In genomic region chr16:21790469-21790868, GRCm38 (mm10) we compare ENCODE assay signal across 22 mouse cellular contexts. TPM values are rescaled to one million over a fixed set of nuclear protein-coding genes. Genes with fewer than 3 reads are reported as not detected.
DNase-seq lines count a peak whose midpoint lies in the region; ATAC-seq and TF ChIP-seq lines count a peak whose summit lies in the region.
"Had no signal": no experiment of that assay in that cellular context is flagged by ENCODE, and none has a peak within 500 bp of the region (broad histone marks: within the 10 kb centered on the region; RNA-seq: fewer than 3 reads in every experiment).

No protein-coding gene starts in this region.

- peak; percentile 25 for TF ChIP-seq CTCF in hindbrain, postnatal 0 days (IDR thresholded peaks at IDR 0.05; ENCODE audit: low read depth)
- TF ChIP-seq CTCF in liver, adult 2 months (IDR thresholded peaks at IDR 0.05; ENCODE audit: low read depth, low read length): peak; percentile 16; the same call in 1 of the 2 replicates

- H3K27ac ChIP-seq in hindbrain, postnatal 0 days: no peak overlapping the region
- no peak overlapping the region for H3K27ac ChIP-seq in hindbrain, embryonic 12.5 days
- H3K27ac ChIP-seq in liver, adult 2 months (replicated peaks; ENCODE audit: insufficient read depth, low read depth, low read length): no peak overlapping the region
- H3K27ac ChIP-seq in liver, embryonic 11.5 days (ENCODE audit: low read depth, low read length): no peak overlapping the region
- peak overlapping the region; percentile 96; the same call in 1 of the 2 replicates for H3K27ac ChIP-seq in liver, embryonic 13.5 days
- H3K27ac ChIP-seq: heart, embryonic 13.5 days; limb, embryonic 12.5 days; midbrain, embryonic 13.5 days had no signal

- no peak overlapping the region for H3K4me3 ChIP-seq in hindbrain, postnatal 0 days (ENCODE audit: low read length)
- no peak overlapping the region for H3K4me3 ChIP-seq in hindbrain, embryonic 12.5 days
- H3K4me3 ChIP-seq in liver, adult 2 months (ENCODE audit: insufficient read depth, low read depth, low read length): no peak overlapping the region
- H3K4me3 ChIP-seq in liver, embryonic 11.5 days (ENCODE audit: low read depth, low read length): no peak overlapping the region
- H3K4me3 ChIP-seq in liver, embryonic 13.5 days (replicated peaks): no peak overlapping the region
- H3K4me3 ChIP-seq: heart, embryonic 13.5 days; limb, embryonic 12.5 days; megakaryocyte, embryonic 14.5 days; midbrain, embryonic 13.5 days had no signal

- no peak for TF ChIP-seq POLR2A in liver, adult 2 months (IDR thresholded peaks at IDR 0.05; ENCODE audit: extremely low read depth, insufficient read depth, low read length)

- no peaks in the 10 kb centered on the region for H3K9me3 ChIP-seq in hindbrain, postnatal 0 days (ENCODE audit: low read length)
- no peaks in the 10 kb centered on the region for H3K9me3 ChIP-seq in hindbrain, embryonic 12.5 days (replicated peaks)
- H3K9me3 ChIP-seq in liver, embryonic 11.5 days (ENCODE audit: control insufficient read depth, low read length): no peaks in the 10 kb centered on the region
- H3K9me3 ChIP-seq in liver, embryonic 13.5 days (replicated peaks): no peaks in the 10 kb centered on the region
- H3K9me3 ChIP-seq: heart, embryonic 13.5 days; megakaryocyte, embryonic 14.5 days; midbrain, embryonic 13.5 days had no signal

- no peak overlapping the region for H3K4me2 ChIP-seq in hindbrain, postnatal 0 days (ENCODE audit: low read depth, low read length)
- H3K4me2 ChIP-seq in hindbrain, embryonic 12.5 days (replicated peaks): no peak overlapping the region
- H3K4me2 ChIP-seq in liver, embryonic 11.5 days: no peak overlapping the region
- no peak overlapping the region for H3K4me2 ChIP-seq in liver, embryonic 13.5 days
- H3K4me2 ChIP-seq: heart, embryonic 13.5 days; limb, embryonic 12.5 days; lung, embryonic 14.5 days; midbrain, embryonic 13.5 days had no signal

- no peak overlapping the region for H3K9ac ChIP-seq in hindbrain, postnatal 0 days (replicated peaks; ENCODE audit: low read length)
- H3K9ac ChIP-seq in hindbrain, embryonic 12.5 days: no peak overlapping the region
- H3K9ac ChIP-seq in liver, adult 2 months (ENCODE audit: low read depth, low read length): no peak overlapping the region
- H3K9ac ChIP-seq in liver, embryonic 11.5 days (ENCODE audit: low read depth, low read length): no peak overlapping the region
- H3K9ac ChIP-seq in liver, embryonic 13.5 days: no peak overlapping the region
- H3K9ac ChIP-seq: heart, embryonic 13.5 days; limb, embryonic 12.5 days; lung, embryonic 14.5 days; midbrain, embryonic 13.5 days had no signal

- no peak for ATAC-seq in hindbrain, postnatal 0 days
- ATAC-seq in hindbrain, embryonic 12.5 days (ENCODE audit: low FRiP score): no peak
- no peak for ATAC-seq in liver, embryonic 11.5 days (replicated peaks; ENCODE audit: low FRiP score)
- ATAC-seq in liver, embryonic 13.5 days (ENCODE audit: low read depth): no peak
- ATAC-seq: activated CD4-positive, CD25-positive, alpha-beta regulatory T cell, adult 4 months; forebrain, embryonic 14.5 days; midbrain, embryonic 13.5 days had no signal

- no peaks in the 10 kb centered on the region for H3K36me3 ChIP-seq in hindbrain, postnatal 0 days (ENCODE audit: insufficient read depth, low read length)
- no peaks in the 10 kb centered on the region for H3K36me3 ChIP-seq in hindbrain, embryonic 12.5 days
- no peaks in the 10 kb centered on the region for H3K36me3 ChIP-seq in liver, adult 2 months (ENCODE audit: control insufficient read depth, insufficient read depth, low read length)
- H3K36me3 ChIP-seq in liver, embryonic 11.5 days (ENCODE audit: control insufficient read depth, insufficient read depth, low read length): no peaks in the 10 kb centered on the region
- H3K36me3 ChIP-seq in liver, embryonic 13.5 days: no peaks in the 10 kb centered on the region
- H3K36me3 ChIP-seq: heart, embryonic 13.5 days; limb, embryonic 12.5 days; midbrain, embryonic 13.5 days had no signal

- H3K27me3 ChIP-seq in hindbrain, postnatal 0 days (ENCODE audit: insufficient read depth, low read length): no peaks in the 10 kb centered on the region
- no peaks in the 10 kb centered on the region for H3K27me3 ChIP-seq in hindbrain, embryonic 12.5 days
- H3K27me3 ChIP-seq in liver, adult 2 months (ENCODE audit: control insufficient read depth, insufficient read depth, low read length): no peaks in the 10 kb centered on the region
- no peaks in the 10 kb centered on the region for H3K27me3 ChIP-seq in liver, embryonic 11.5 days (replicated peaks; ENCODE audit: control insufficient read depth, insufficient read depth, low read length)
- no peaks in the 10 kb centered on the region for H3K27me3 ChIP-seq in liver, embryonic 13.5 days
- H3K27me3 ChIP-seq: heart, embryonic 13.5 days; limb, embryonic 12.5 days; midbrain, embryonic 13.5 days had no signal

- H3K79me2 ChIP-seq in liver, adult 2 months (ENCODE audit: control insufficient read depth, insufficient read depth, low read length): peaks cover 4% of the 10 kb centered on the region; the same call in 1 of the 2 replicates

- H3K4me1 ChIP-seq in hindbrain, postnatal 0 days (ENCODE audit: insufficient read depth, low read length): 0 out of 2 replicates have a peak, but pooled peaks cover 6% of the 10 kb centered on the region
- H3K4me1 ChIP-seq in hindbrain, embryonic 12.5 days: peaks cover 19% of the 10 kb centered on the region
- H3K4me1 ChIP-seq in liver, adult 2 months (ENCODE audit: control insufficient read depth, insufficient read depth, low read length): peaks cover 20% of the 10 kb centered on the region
- H3K4me1 ChIP-seq in liver, embryonic 11.5 days (replicated peaks; ENCODE audit: control insufficient read depth, insufficient read depth, low read length): peaks cover 19% of the 10 kb centered on the region
- peaks cover 65% of the 10 kb centered on the region for H3K4me1 ChIP-seq in liver, embryonic 13.5 days (replicated peaks)

- DNase-seq in hindbrain, postnatal 0 days (ENCODE audit: low spot score): no peak
- peak; percentile 63 for DNase-seq in liver, adult 2 months (ENCODE audit: extremely low read depth, low read depth, low spot score)
- no peak for DNase-seq in liver, embryonic 11.5 days (ENCODE audit: low spot score)
- DNase-seq in liver, embryonic 13.5 days: no peak
- no peak for DNase-seq in adrenal gland, postnatal 25 days
- no peak for DNase-seq in thymus, postnatal 25 days
- DNase-seq: adrenal gland, adult 8-10 months; cerebellum, adult 2 months; cerebellum, postnatal 36 days; embryo, embryonic 11 days; heart, postnatal 14 days; lung, embryonic 14.5 days; lung, postnatal 36 days; thymus, adult 2 months had no signal

- WGBS in hindbrain, postnatal 0 days: 9% methylated on average over 1 of the region's 1 CpGs
- WGBS in hindbrain, embryonic 12.5 days: 14% methylated on average over 1 of the region's 1 CpGs
- WGBS in liver, adult 2 months: 4% methylated on average over 1 of the region's 1 CpGs
- 10% methylated on average over 1 of the region's 1 CpGs for WGBS in liver, embryonic 11.5 days
- 19% methylated on average over 1 of the region's 1 CpGs for WGBS in liver, embryonic 13.5 days (ENCODE audit: insufficient replicate concordance)

RNA-seq across cellular contexts. Expression of gene Ehhadh, which starts 2.9 kb away (rescaled TPM):
- 2.6 and 4.0 TPM in 2 replicates for total RNA-seq in hindbrain, postnatal 0 days (2014; rRNA removed)
- 2.2 and 2.3 TPM in 2 replicates for polyA plus RNA-seq in hindbrain, postnatal 0 days (2015; fragmentation: Nextera tagmentation; extraction: Ambion mirVana)
- 1.6 and 2.1 TPM in 2 replicates for polyA plus RNA-seq in hindbrain, embryonic 12.5 days (2016; fragmentation: Nextera tagmentation; extraction: Ambion mirVana)
- 263 and 266 TPM in 2 replicates for total RNA-seq in liver, adult 2 months (2014; rRNA removed)
- polyA plus RNA-seq in liver, adult 2 months (2012; rRNA removed): 168 and 174 TPM in 2 replicates
- polyA plus RNA-seq in liver, embryonic 11.5 days (2014; fragmentation: Nextera tagmentation; extraction: Ambion mirVana): 5.3 and 6.7 TPM in 2 replicates
- 5.9 and 6.4 TPM in 2 replicates for polyA plus RNA-seq in liver, embryonic 13.5 days (2015; fragmentation: Nextera tagmentation; extraction: Ambion mirVana)
- total RNA-seq in adrenal gland, postnatal 25 days (2021): 29.8 and 38.0 TPM in 2 replicates

RNA-seq across cellular contexts. Expression of gene Map3k13, which starts 3.7 kb away (rescaled TPM):
- total RNA-seq in hindbrain, postnatal 0 days (2014; rRNA removed): 12.8 and 12.9 TPM in 2 replicates
- 3.9 and 4.5 TPM in 2 replicates for polyA plus RNA-seq in hindbrain, postnatal 0 days (2015; fragmentation: Nextera tagmentation; extraction: Ambion mirVana)
- polyA plus RNA-seq in hindbrain, embryonic 12.5 days (2016; fragmentation: Nextera tagmentation; extraction: Ambion mirVana): 7.8 and 9.3 TPM in 2 replicates
- 7.0 and 8.8 TPM in 2 replicates for total RNA-seq in liver, adult 2 months (2014; rRNA removed)
- 3.8 and 5.3 TPM in 2 replicates for polyA plus RNA-seq in liver, adult 2 months (2012; rRNA removed)
- 0.55 and 0.59 TPM in 2 replicates for polyA plus RNA-seq in liver, embryonic 11.5 days (2014; fragmentation: Nextera tagmentation; extraction: Ambion mirVana)
- polyA plus RNA-seq in liver, embryonic 13.5 days (2015; fragmentation: Nextera tagmentation; extraction: Ambion mirVana): 0.35 TPM in 2 replicates
- 1.0 and 1.2 TPM in 2 replicates for total RNA-seq in adrenal gland, postnatal 25 days (2021)
- total RNA-seq: monocyte, adult 5-6 weeks had no signal

Comparison
In these comparisons a context has a peak if more than half of its experiments do, and no peak if none do; other contexts are left out.
1. RNA of gene Ehhadh, which starts 2.9 kb away (polyA plus RNA-seq): 168 to 174 TPM in liver, adult 2 months; 5.9 to 6.4 TPM in liver, embryonic 13.5 days, 5.3 to 6.7 TPM in liver, embryonic 11.5 days, 2.2 to 2.3 TPM in hindbrain, postnatal 0 days and 1.6 to 2.1 TPM in hindbrain, embryonic 12.5 days; every median in the first group is over 10 times any median in the second.